Mouse (Mus musculus) retina, postnatal 1 day (tissue): ENCODE results near the gene Tnfrsf13c.
A peak's percentile ranks its signal among the peaks of the same experiment; 100 is the strongest.
"Not testable (repeated sequence)": the region's sequence is repeated elsewhere in the genome, so short reads cannot be mapped to it uniquely, and the experiment has no call there.

Source experiments
- DNase-seq: peaks from one replicate; pipeline ENCODE4 v3.0.0-alpha.2; 2012

Gene Tnfrsf13c

GRCm38 (mm10) chr15:82223657-82224601 lies at the start of gene Tnfrsf13c:
Tnfrsf13c (minus strand) TSS chr15:82224369.
- DNase-seq: peak; percentile 52

GRCm38 (mm10) chr15:82272295-82272694 lies 48.1 kb upstream of the Tnfrsf13c start:
- no peak for DNase-seq

GRCm38 (mm10) chr15:82271201-82271600 lies 47.0 kb upstream of the Tnfrsf13c start:
- peak; percentile 91 for DNase-seq

GRCm38 (mm10) chr15:82268783-82269182 lies 44.6 kb upstream of the Tnfrsf13c start:
- no peak for DNase-seq

GRCm38 (mm10) chr15:82268185-82268584 lies 44.0 kb upstream of the Tnfrsf13c start:
- DNase-seq: peak; percentile 63

- peak; percentile 75 for DNase-seq
Measured at GRCm38 (mm10) chr15:82266356-82266755, 42.2 kb upstream of the Tnfrsf13c start.

GRCm38 (mm10) chr15:82259510-82259909 lies 35.3 kb upstream of the Tnfrsf13c start:
- peak; percentile 79 for DNase-seq

- peak; percentile 85 for DNase-seq
Measured at GRCm38 (mm10) chr15:82255944-82256383, 31.8 kb upstream of the Tnfrsf13c start.

- peak; percentile 51 for DNase-seq
Measured at GRCm38 (mm10) chr15:82255248-82255647, 31.1 kb upstream of the Tnfrsf13c start.

- no peak for DNase-seq
Measured at GRCm38 (mm10) chr15:82252097-82252496, 27.9 kb upstream of the Tnfrsf13c start, which contains the start of gene 1500009C09Rik. 1500009C09Rik (plus strand) TSS chr15:82252397.

GRCm38 (mm10) chr15:82251579-82251978 lies 27.4 kb upstream of the Tnfrsf13c start:
- no peak for DNase-seq

- DNase-seq: no peak
Measured at GRCm38 (mm10) chr15:82247131-82247776, 23.1 kb upstream of the Tnfrsf13c start.

- not testable (repeated sequence) for DNase-seq
Measured at GRCm38 (mm10) chr15:82244805-82245161, 20.6 kb upstream of the Tnfrsf13c start.

GRCm38 (mm10) chr15:82244115-82244804 lies 20.1 kb upstream of the Tnfrsf13c start, which contains the start of gene Cenpm:
Cenpm (minus strand) TSS chr15:82244748.
- peak; percentile 95 for DNase-seq

- DNase-seq: no peak
Measured at GRCm38 (mm10) chr15:82243742-82244114, 19.6 kb upstream of the Tnfrsf13c start.

- no peak for DNase-seq
Measured at GRCm38 (mm10) chr15:82243311-82243710, 19.1 kb upstream of the Tnfrsf13c start.

- DNase-seq: peak; percentile 85
Measured at GRCm38 (mm10) chr15:82236565-82236964, 12.4 kb upstream of the Tnfrsf13c start.

GRCm38 (mm10) chr15:82235661-82236060 lies 11.5 kb upstream of the Tnfrsf13c start:
- DNase-seq: no peak

GRCm38 (mm10) chr15:82232651-82233050 lies 8.5 kb upstream of the Tnfrsf13c start:
- no peak for DNase-seq

- peak; percentile 39 for DNase-seq
Measured at GRCm38 (mm10) chr15:82231591-82232378, 7.6 kb upstream of the Tnfrsf13c start.

- no peak for DNase-seq
Measured at GRCm38 (mm10) chr15:82231100-82231499, 6.9 kb upstream of the Tnfrsf13c start.

GRCm38 (mm10) chr15:82230098-82230611 lies 6.0 kb upstream of the Tnfrsf13c start:
- DNase-seq: no peak
